Mouse (Mus musculus) left cerebral cortex, postnatal 10 days (tissue): ENCODE data around the gene Tada1. TPM values are rescaled to one million over a fixed set of nuclear protein-coding genes. Genes with fewer than 3 reads are reported as not detected.
A peak's percentile ranks its signal among the peaks of the same experiment; 100 is the strongest.

ENCODE experiments used
- DNase-seq, 2 experiments: peaks; one replicate each; pipeline ENCODE4 v3.0.0; 2021 to 2022; ENCODE audit warnings: low spot score in 2 of 2, mixed read lengths in 1 of 2; ENCODE audit errors: extremely low spot score in 1 of 2
- intact Hi-C: fragments of 180-260 bp; cut with DNase I; formaldehyde crosslinking; loops from one replicate; pipeline ENCODE4 v1.15.1; 2025
- total RNA-seq, 2 experiments: library from RNA; stranded (reverse); gene quantifications; 2 replicates each; pipeline ENCODE4 v1.2.3; 2021

Gene Tada1
- total RNA-seq, 2 experiments from 2014 or later, result 33.3 to 36.3 TPM

- intact Hi-C loops, result loop anchor here (10.0 kb wide), 2 partner anchors 215 to 295 kb away; partner anchors contain the start of gene Gm4847
- peak in 1 of 2 experiments; percentile 18 for DNase-seq
These were observed 51.0 kb downstream of the Tada1 start for GRCm38 (mm10) chr1:166429809-166430431.

- intact Hi-C loops, result loop anchor here (10.0 kb wide), 2 partner anchors 205 to 285 kb away; partner anchors contain the start of gene Gm4847
- no peak for DNase-seq
These were observed 60.5 kb downstream of the Tada1 start for GRCm38 (mm10) chr1:166439426-166439825.

GRCm38 (mm10) chr1:166441992-166442391, 63.1 kb downstream of the Tada1 start:
- intact Hi-C loops, result no loop called here
- no peak for DNase-seq

Other genes with a start within 250 kb of the Tada1 start
- gene Gpa33, start 248.9 kb upstream of the Tada1 start, total RNA-seq, result not detected
- gene Mael, start 140.3 kb upstream of the Tada1 start, total RNA-seq, result under 1 TPM in 1 of 2 experiments, not detected in 1; 0.43 TPM
- 100 to 1,000 TPM; 147 to 154 TPM for gene Ildr2, start 125.0 kb upstream of the Tada1 start, total RNA-seq
- 10 to 100 TPM; 37.0 to 41.3 TPM for gene Pogk, start 30.8 kb downstream of the Tada1 start, total RNA-seq
- gene Gm4846, start 118.5 kb downstream of the Tada1 start, total RNA-seq, result not detected